Mouse (Mus musculus): ENCODE measurements around the gene Galnt12.

GRCm38 (mm10) chr4:47131931-47132330 lies 40.2 kb downstream of the Galnt12 start:
- TF ChIP-seq POLR2A (IDR thresholded peaks at IDR 0.05; ENCODE audit: insufficient read depth, low read depth, low read length) (no peak), CTCF (IDR thresholded peaks at IDR 0.05) (no peak)
